Mouse (Mus musculus): ENCODE measurements around the gene Ddx42.

DNA sequence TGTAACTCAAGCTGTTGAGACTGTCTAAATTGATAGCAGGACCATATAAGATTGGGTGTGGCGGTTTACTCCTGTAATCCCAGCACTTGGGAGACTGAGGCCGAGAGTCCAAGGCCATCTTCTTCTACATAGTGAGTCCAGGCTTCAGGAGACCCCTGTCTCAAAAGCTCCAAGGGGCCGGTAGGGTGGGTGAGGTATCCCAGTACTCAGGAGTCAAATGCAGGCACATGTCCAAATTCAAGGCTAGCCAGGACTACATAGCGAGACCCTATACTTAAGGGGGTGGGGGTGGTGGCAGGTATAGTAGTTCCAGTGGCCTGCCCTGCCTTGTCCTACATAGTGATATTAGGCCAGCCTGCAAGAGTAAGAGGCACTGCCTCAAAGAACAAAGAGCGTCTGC is 1.9 kb upstream of the Ddx42 start:
- TF ChIP-seq CTCF (IDR thresholded peaks at IDR 0.05; ENCODE audit: low read depth) (no peak), EP300 (IDR thresholded peaks at IDR 0.05; ENCODE audit: low read depth) (no peak)

All from liver, embryonic 14.5 days (tissue).